13 mouse cellular contexts compared by ENCODE assay signal in genomic region chr10:90723071-90723494, GRCm38 (mm10).
DNase-seq lines count a peak whose midpoint lies in the region; ATAC-seq lines count a peak whose summit lies in the region.
"Had no signal": no experiment of that assay in that cellular context is flagged by ENCODE, and none has a peak within 500 bp of the region (broad histone marks: within the 10 kb centered on the region; RNA-seq: fewer than 3 reads in every experiment).

No protein-coding gene starts in this region.

- peaks cover 20% of the 10 kb centered on the region for H3K4me1 ChIP-seq in forebrain, embryonic 15.5 days
- no peaks in the 10 kb centered on the region for H3K4me1 ChIP-seq in forebrain, embryonic 12.5 days
- H3K4me1 ChIP-seq in midbrain, embryonic 16.5 days (ENCODE audit: control insufficient read depth, insufficient read depth, low read length) = peaks cover 7% of the 10 kb centered on the region
- H3K4me1 ChIP-seq in midbrain, embryonic 11.5 days (ENCODE audit: control insufficient read depth, insufficient read depth, low read length) = no peaks in the 10 kb centered on the region
- peaks cover 4% of the 10 kb centered on the region for H3K4me1 ChIP-seq in midbrain, embryonic 15.5 days
- H3K4me1 ChIP-seq: embryonic facial prominence, embryonic 15.5 days; heart, embryonic 12.5 days had no signal

- no peak overlapping the region for H3K4me2 ChIP-seq in forebrain, embryonic 15.5 days (replicated peaks)
- H3K4me2 ChIP-seq in forebrain, embryonic 12.5 days = no peak overlapping the region
- H3K4me2 ChIP-seq in midbrain, embryonic 16.5 days (ENCODE audit: low read length) = no peak overlapping the region
- H3K4me2 ChIP-seq in midbrain, embryonic 11.5 days = no peak overlapping the region
- H3K4me2 ChIP-seq in midbrain, embryonic 15.5 days = no peak overlapping the region
- H3K4me2 ChIP-seq: embryonic facial prominence, embryonic 15.5 days; heart, embryonic 12.5 days; hindbrain, embryonic 15.5 days had no signal

- 48% methylated on average over 5 of the region's 5 CpGs for WGBS in forebrain, embryonic 15.5 days
- 76% methylated on average over 5 of the region's 5 CpGs for WGBS in forebrain, embryonic 12.5 days
- WGBS in midbrain, embryonic 16.5 days = 56% methylated on average over 5 of the region's 5 CpGs
- WGBS in midbrain, embryonic 11.5 days = 71% methylated on average over 5 of the region's 5 CpGs
- 60% methylated on average over 5 of the region's 5 CpGs for WGBS in midbrain, embryonic 15.5 days

- ATAC-seq in forebrain, embryonic 15.5 days (replicated peaks) = peak; percentile 62
- no peak for ATAC-seq in forebrain, embryonic 12.5 days (ENCODE audit: low FRiP score)
- 0 out of 2 replicates have a peak, but pooled peaks have one; percentile 11 for ATAC-seq in midbrain, embryonic 16.5 days
- no peak for ATAC-seq in midbrain, embryonic 11.5 days (ENCODE audit: low FRiP score)
- ATAC-seq in midbrain, embryonic 15.5 days (replicated peaks) = no peak
- ATAC-seq in megakaryocyte progenitor cell, adult 5-6 weeks (replicated peaks; ENCODE audit: poor library complexity) = no peak
- ATAC-seq: lung, postnatal 0 days had no signal

- H3K27ac ChIP-seq in forebrain, embryonic 15.5 days (replicated peaks) = peak overlapping the region; percentile 78
- H3K27ac ChIP-seq in forebrain, embryonic 12.5 days = no peak overlapping the region
- 0 out of 2 replicates have a peak overlapping the region, but pooled peaks have one; percentile 28 for H3K27ac ChIP-seq in midbrain, embryonic 16.5 days (ENCODE audit: low read length)
- no peak overlapping the region for H3K27ac ChIP-seq in midbrain, embryonic 11.5 days (ENCODE audit: low read depth, low read length)
- no peak overlapping the region for H3K27ac ChIP-seq in midbrain, embryonic 15.5 days
- H3K27ac ChIP-seq: embryonic facial prominence, embryonic 15.5 days; hindbrain, embryonic 15.5 days had no signal

- H3K9me3 ChIP-seq in forebrain, embryonic 15.5 days = no peaks in the 10 kb centered on the region
- no peaks in the 10 kb centered on the region for H3K9me3 ChIP-seq in forebrain, embryonic 12.5 days
- no peaks in the 10 kb centered on the region for H3K9me3 ChIP-seq in midbrain, embryonic 16.5 days (replicated peaks; ENCODE audit: control insufficient read depth, low read length, poor library complexity, severe bottlenecking)
- no peaks in the 10 kb centered on the region for H3K9me3 ChIP-seq in midbrain, embryonic 11.5 days (ENCODE audit: control insufficient read depth, low read length)
- H3K9me3 ChIP-seq in midbrain, embryonic 15.5 days = no peaks in the 10 kb centered on the region
- H3K9me3 ChIP-seq: embryonic facial prominence, embryonic 15.5 days; heart, embryonic 12.5 days; hindbrain, embryonic 15.5 days had no signal

- H3K36me3 ChIP-seq in forebrain, embryonic 15.5 days = no peaks in the 10 kb centered on the region
- no peaks in the 10 kb centered on the region for H3K36me3 ChIP-seq in forebrain, embryonic 12.5 days (replicated peaks)
- H3K36me3 ChIP-seq in midbrain, embryonic 16.5 days (ENCODE audit: control insufficient read depth, insufficient read depth, low read length) = no peaks in the 10 kb centered on the region
- no peaks in the 10 kb centered on the region for H3K36me3 ChIP-seq in midbrain, embryonic 11.5 days (ENCODE audit: control insufficient read depth, insufficient read depth, low read length)
- no peaks in the 10 kb centered on the region for H3K36me3 ChIP-seq in midbrain, embryonic 15.5 days (replicated peaks)
- H3K36me3 ChIP-seq: embryonic facial prominence, embryonic 15.5 days; heart, embryonic 12.5 days; hindbrain, embryonic 15.5 days had no signal

- H3K4me3 ChIP-seq in forebrain, embryonic 15.5 days = no peak overlapping the region
- H3K4me3 ChIP-seq in forebrain, embryonic 12.5 days (replicated peaks) = no peak overlapping the region
- no peak overlapping the region for H3K4me3 ChIP-seq in midbrain, embryonic 16.5 days (ENCODE audit: low read depth, low read length)
- H3K4me3 ChIP-seq in midbrain, embryonic 11.5 days (ENCODE audit: low read depth, low read length) = no peak overlapping the region
- H3K4me3 ChIP-seq in midbrain, embryonic 15.5 days = no peak overlapping the region
- H3K4me3 ChIP-seq: embryonic facial prominence, embryonic 15.5 days; heart, embryonic 12.5 days; hindbrain, embryonic 15.5 days had no signal

- no peak for DNase-seq in midbrain, embryonic 11.5 days (ENCODE audit: low spot score, missing footprints)
- DNase-seq in layer of hippocampus, postnatal 10 days (ENCODE audit: low spot score in 2 of 2) = peak; percentile 59 to 67
- peak; percentile 79 for DNase-seq in telencephalon, adult 2 months (ENCODE audit: low read depth, low spot score)
- DNase-seq: gastrocnemius, postnatal 10 days had no signal

- no peak overlapping the region for H3K9ac ChIP-seq in forebrain, embryonic 15.5 days (replicated peaks)
- no peak overlapping the region for H3K9ac ChIP-seq in forebrain, embryonic 12.5 days
- no peak overlapping the region for H3K9ac ChIP-seq in midbrain, embryonic 16.5 days (ENCODE audit: low read depth, low read length)
- H3K9ac ChIP-seq in midbrain, embryonic 11.5 days (ENCODE audit: low read length) = no peak overlapping the region
- H3K9ac ChIP-seq in midbrain, embryonic 15.5 days = no peak overlapping the region
- H3K9ac ChIP-seq: embryonic facial prominence, embryonic 15.5 days; heart, embryonic 12.5 days; hindbrain, embryonic 15.5 days had no signal

- H3K27me3 ChIP-seq in forebrain, embryonic 15.5 days = no peaks in the 10 kb centered on the region
- peaks cover 12% of the 10 kb centered on the region for H3K27me3 ChIP-seq in forebrain, embryonic 12.5 days
- H3K27me3 ChIP-seq in midbrain, embryonic 16.5 days (ENCODE audit: control insufficient read depth, insufficient read depth, low read depth, low read length) = no peaks in the 10 kb centered on the region
- no peaks in the 10 kb centered on the region for H3K27me3 ChIP-seq in midbrain, embryonic 11.5 days (ENCODE audit: control insufficient read depth, insufficient read depth, low read length)
- 0 out of 2 replicates have a peak, but pooled peaks cover 3% of the 10 kb centered on the region for H3K27me3 ChIP-seq in midbrain, embryonic 15.5 days (replicated peaks)
- H3K27me3 ChIP-seq: hindbrain, embryonic 15.5 days had no signal

Comparison
In these comparisons a context has a peak if more than half of its experiments do, and no peak if none do; other contexts are left out.
1. ATAC-seq: peak in forebrain, embryonic 15.5 days (single experiment) and midbrain, embryonic 16.5 days (single experiment); none in forebrain, embryonic 12.5 days (single experiment), midbrain, embryonic 11.5 days (single experiment), midbrain, embryonic 15.5 days (single experiment) and megakaryocyte progenitor cell, adult 5-6 weeks (single experiment).
2. H3K27ac ChIP-seq: peak in forebrain, embryonic 15.5 days (single experiment) and midbrain, embryonic 16.5 days (single experiment); none in forebrain, embryonic 12.5 days (single experiment), midbrain, embryonic 11.5 days (single experiment) and midbrain, embryonic 15.5 days (single experiment).